Mouse (Mus musculus) adrenal gland (tissue): ENCODE measurements around the gene Lpar5.

Experiments
- intact Hi-C: fragments of 180-260 bp; cut with DNase I; formaldehyde crosslinking; loops from one replicate; pipeline ENCODE4 v1.15.1; 2025

Lpar5 gene

GRCm38 (mm10) chr6:125082801-125083386 lies 15.2 kb downstream of the Lpar5 start:
- intact Hi-C loops = loop anchor here (2.0 to 5.0 kb wide), 3 partner anchors 36 to 226 kb away; partner anchors contain the start of gene P3h3

GRCm38 (mm10) chr6:125084424-125084823 lies 16.7 kb downstream of the Lpar5 start:
- intact Hi-C loops = loop anchor here (5.0 kb wide), 2 partner anchors 182 to 227 kb away; partner anchors contain the start of gene P3h3

GRCm38 (mm10) chr6:125087937-125088336 lies 20.2 kb downstream of the Lpar5 start:
- intact Hi-C loops = no loop called here

- intact Hi-C loops = no loop called here
Observed at GRCm38 (mm10) chr6:125088561-125089321, 21.0 kb downstream of the Lpar5 start.

GRCm38 (mm10) chr6:125089521-125090321 lies 22.0 kb downstream of the Lpar5 start:
- intact Hi-C loops = no loop called here

- intact Hi-C loops = no loop called here
Observed at GRCm38 (mm10) chr6:125090341-125091085, 22.8 kb downstream of the Lpar5 start.

- intact Hi-C loops = no loop called here
Observed at GRCm38 (mm10) chr6:125092372-125092771, 24.7 kb downstream of the Lpar5 start.

GRCm38 (mm10) chr6:125094843-125095242 lies 27.1 kb downstream of the Lpar5 start:
- intact Hi-C loops = loop anchor here (5.0 kb wide), 1 partner anchor 37 kb away; the partner anchor contains the start of gene Nop2

- intact Hi-C loops = loop anchor here (5.0 kb wide), 1 partner anchor 37 kb away; the partner anchor contains the start of gene Nop2
Observed at GRCm38 (mm10) chr6:125095391-125096278, 27.9 kb downstream of the Lpar5 start, which contains the start of gene Chd4. TSS of gene Chd4 (plus strand) at chr6:125095981.

- intact Hi-C loops = loop anchor here (5.0 kb wide), 1 partner anchor 36 kb away; the partner anchor contains the start of gene Nop2
Observed at GRCm38 (mm10) chr6:125096279-125096596, 28.5 kb downstream of the Lpar5 start.

GRCm38 (mm10) chr6:125096597-125097345 lies 29.1 kb downstream of the Lpar5 start:
- intact Hi-C loops = loop anchor here (5.0 kb wide), 1 partner anchor 36 kb away; the partner anchor contains the start of gene Nop2

- intact Hi-C loops = loop anchor here (5.0 kb wide), 1 partner anchor 35 kb away; the partner anchor contains the start of gene Nop2
Observed at GRCm38 (mm10) chr6:125097346-125097689, 29.6 kb downstream of the Lpar5 start.

GRCm38 (mm10) chr6:125097951-125098350 lies 30.2 kb downstream of the Lpar5 start:
- intact Hi-C loops = loop anchor here (5.0 kb wide), 1 partner anchor 34 kb away; the partner anchor contains the start of gene Nop2

GRCm38 (mm10) chr6:125098513-125098912 lies 30.8 kb downstream of the Lpar5 start:
- intact Hi-C loops = loop anchor here (5.0 kb wide), 1 partner anchor 34 kb away; the partner anchor contains the start of gene Nop2

GRCm38 (mm10) chr6:125099421-125099971 lies 31.8 kb downstream of the Lpar5 start:
- intact Hi-C loops = loop anchor here (5.0 kb wide), 1 partner anchor 33 kb away; the partner anchor contains the start of gene Nop2

- intact Hi-C loops = no loop called here
Observed at GRCm38 (mm10) chr6:125101444-125101843, 33.7 kb downstream of the Lpar5 start.

- intact Hi-C loops = no loop called here
Observed at GRCm38 (mm10) chr6:125104223-125104622, 36.5 kb downstream of the Lpar5 start.

- intact Hi-C loops = no loop called here
Observed at GRCm38 (mm10) chr6:125107705-125108104, 40.0 kb downstream of the Lpar5 start.

GRCm38 (mm10) chr6:125109371-125109770 lies 41.7 kb downstream of the Lpar5 start:
- intact Hi-C loops = no loop called here
